Mouse (Mus musculus) liver, embryonic 16.5 days (tissue): ENCODE data around the gene Sox6. TPM values are rescaled to one million over a fixed set of nuclear protein-coding genes. Genes with fewer than 3 reads are reported as not detected.
A peak's percentile ranks its signal among the peaks of the same experiment; 100 is the strongest.

ENCODE experiments used
- ATAC-seq: fragments of 200-750 bp; cut with Nextera tagmentation; 2 replicates; pipeline ENCODE4 v1.8.0; 2017; ENCODE audit warnings: low read depth, mild to moderate bottlenecking, moderate number of reproducible peaks, moderate library complexity
- H3K27ac ChIP-seq: fragments of 300-500 bp; sonication (generic); 2 replicates; pipeline ENCODE4 v1.5.1; 2014; ENCODE audit warnings: mild to moderate bottlenecking, low read length
- H3K27me3 ChIP-seq: fragments of 300-500 bp; sonication (generic); 2 replicates; pipeline ENCODE4 v1.6.1; 2014; ENCODE audit warnings: low read depth, low read length, mixed read lengths; ENCODE audit not compliant: control insufficient read depth, insufficient read depth
- H3K36me3 ChIP-seq: fragments of 300-500 bp; sonication (generic); 2 replicates; pipeline ENCODE4 v1.6.1; 2014; ENCODE audit warnings: mild to moderate bottlenecking; ENCODE audit not compliant: control insufficient read depth, insufficient read depth
- H3K4me1 ChIP-seq: fragments of 300-500 bp; sonication (generic); 2 replicates; pipeline ENCODE4 v1.6.1; 2014; ENCODE audit warnings: low read depth, low read length, mixed read lengths; ENCODE audit not compliant: control insufficient read depth
- H3K4me2 ChIP-seq: fragments of 300-500 bp; sonication (generic); 2 replicates; pipeline ENCODE4 v1.6.1; 2014; ENCODE audit warnings: low read depth, low read length, mixed read lengths
- H3K4me3 ChIP-seq: fragments of 300-500 bp; sonication (generic); 2 replicates; pipeline ENCODE4 v1.5.1; 2014; ENCODE audit warnings: low read depth, mild to moderate bottlenecking, low read length
- H3K9ac ChIP-seq: fragments of 300-500 bp; sonication (generic); 2 replicates; pipeline ENCODE4 v1.6.1; 2014; ENCODE audit warnings: low read depth, low read length
- H3K9me3 ChIP-seq: fragments of 300-500 bp; sonication (generic); replicated peaks from 2 replicates; pipeline ENCODE4 v1.6.1; 2016; ENCODE audit warnings: low read length; ENCODE audit not compliant: control insufficient read depth
- WGBS: fragments of 180-500 bp; shearing (Covaris S2); extraction: QIAGEN DNeasy Blood & Tissue Kit; methylation state at CpG from one replicate; pipeline ENCODE4 v1.1.7; 2014; ENCODE audit not compliant: insufficient replicate concordance; 5-methylcytosine and 5-hydroxymethylcytosine counted together
- polyA plus RNA-seq: library from polyadenylated mRNA; unstranded; fragments of >200 nt; fragmentation: Nextera tagmentation; extraction: Ambion mirVana; gene quantifications from 2 replicates; pipeline ENCODE4 v1.2.1, GENCODE M21; 2015

Sox6 gene
- polyA plus RNA-seq, 1 experiment from 2014 or later = 84.8 TPM

DNA sequence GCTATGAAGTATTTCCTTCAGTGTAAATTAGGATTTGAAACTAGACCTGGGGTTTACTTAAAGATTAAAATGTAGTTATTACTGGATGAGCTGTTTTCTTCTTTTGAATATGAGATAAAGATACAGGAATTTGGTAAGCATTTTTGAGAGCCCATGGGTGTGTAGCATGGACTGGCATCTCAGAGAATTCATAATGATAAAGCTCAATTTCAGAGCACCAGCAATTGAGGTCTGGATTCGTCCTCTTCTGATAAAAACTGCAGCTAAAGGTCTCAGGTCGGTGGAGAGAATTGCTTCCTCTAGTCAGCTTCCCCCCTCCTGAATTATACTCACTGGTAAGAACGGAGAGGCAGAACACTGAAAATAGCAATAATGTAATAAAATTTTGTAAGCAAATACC, 86.4 kb downstream of the Sox6 start:
- Histone ChIP-seq H3K4me2 (peak overlapping the region; percentile 34; the same call in 1 of the 2 replicates), H3K27me3 (no peaks in the 10 kb centered on the region), H3K9me3 (no peaks in the 10 kb centered on the region), H3K27ac (peak overlapping the region; percentile 88), H3K9ac (peak overlapping the region; percentile 31), H3K36me3 (no peaks in the 10 kb centered on the region), H3K4me1 (peaks cover 25% of the 10 kb centered on the region), H3K4me3 (0 out of 2 replicates have a peak overlapping the region, but pooled peaks have one; percentile 13)
- ATAC-seq = peak; percentile 88
- WGBS = 17% methylated on average over 3 of the region's 3 CpGs

DNA sequence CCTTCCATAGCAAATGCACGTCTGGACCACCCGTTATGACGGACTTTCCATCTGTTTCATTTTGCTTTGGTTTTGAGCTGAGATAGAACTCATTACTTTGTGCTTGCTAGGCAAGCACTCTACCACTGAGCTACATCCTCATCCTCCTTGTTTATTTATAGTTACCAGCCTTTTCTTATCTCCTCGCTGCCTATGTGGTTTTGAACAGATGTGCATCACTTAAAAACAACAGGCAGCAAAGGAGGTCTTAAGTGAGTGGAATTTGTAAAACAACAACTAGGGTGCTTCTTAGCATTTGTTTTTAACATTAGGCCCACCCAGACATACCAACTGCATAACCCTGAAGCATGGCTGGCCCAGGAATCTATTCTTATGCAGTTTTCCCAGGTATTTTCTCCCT, 86.9 kb downstream of the Sox6 start:
- Histone ChIP-seq H3K9ac (peak overlapping the region; percentile 38; the same call in 1 of the 2 replicates), H3K27me3 (no peaks in the 10 kb centered on the region), H3K4me1 (peaks cover 25% of the 10 kb centered on the region), H3K36me3 (no peaks in the 10 kb centered on the region), H3K27ac (peak overlapping the region; percentile 87), H3K9me3 (no peaks in the 10 kb centered on the region), H3K4me3 (no peak overlapping the region), H3K4me2 (peak overlapping the region; percentile 39)
- peak; percentile 95 for ATAC-seq
- 27% methylated on average over 4 of the region's 4 CpGs for WGBS

DNA sequence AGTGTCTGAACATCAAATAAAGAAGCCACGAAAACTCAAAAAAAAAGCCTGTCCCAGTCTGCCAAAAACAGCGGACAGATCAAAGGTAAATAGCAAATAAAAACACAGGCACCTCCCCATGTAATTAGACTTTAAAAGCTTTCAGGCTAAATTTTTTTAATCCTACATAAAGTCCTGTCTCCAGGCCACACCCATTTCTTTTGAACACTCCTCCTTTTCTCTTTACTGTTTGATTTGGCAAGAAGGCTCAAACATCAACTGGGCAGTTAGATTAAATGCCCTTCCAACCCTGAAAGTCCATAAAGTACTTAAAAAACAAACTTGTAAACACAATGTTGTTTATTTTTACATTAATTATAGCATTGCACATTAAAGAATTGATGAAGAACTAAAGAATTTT, 90.7 kb downstream of the Sox6 start:
- no peaks in the 10 kb centered on the region for H3K36me3 ChIP-seq
- no peak for ATAC-seq
- 79% methylated on average over 2 of the region's 2 CpGs for WGBS
- H3K4me2 ChIP-seq = no peak overlapping the region
- no peaks in the 10 kb centered on the region for H3K27me3 ChIP-seq
- no peak overlapping the region for H3K9ac ChIP-seq
- peaks cover 17% of the 10 kb centered on the region for H3K4me1 ChIP-seq
- no peak overlapping the region for H3K27ac ChIP-seq
- H3K4me3 ChIP-seq = no peak overlapping the region
- H3K9me3 ChIP-seq = no peaks in the 10 kb centered on the region

DNA sequence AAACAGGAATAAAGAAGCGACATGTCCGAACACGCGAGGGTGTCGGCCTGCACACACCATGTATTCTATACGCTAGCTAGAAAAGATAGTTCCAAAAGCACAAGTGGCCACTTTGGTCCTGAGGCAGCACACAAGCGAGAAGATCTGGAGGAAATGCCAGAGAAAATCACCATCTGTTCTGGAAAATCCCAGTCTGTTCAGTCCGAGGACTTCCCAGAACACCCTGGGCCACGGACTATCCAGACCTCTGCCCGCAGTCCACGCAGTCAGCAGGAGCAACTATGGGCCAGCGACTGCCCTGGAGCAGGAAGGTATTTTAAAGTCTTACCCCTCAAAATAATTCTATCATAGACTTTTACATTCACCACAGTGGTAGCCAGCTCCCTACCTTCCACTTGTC, 92.0 kb downstream of the Sox6 start:
- H3K27me3 ChIP-seq = no peaks in the 10 kb centered on the region
- H3K27ac ChIP-seq = no peak overlapping the region
- H3K9me3 ChIP-seq = no peaks in the 10 kb centered on the region
- H3K4me2 ChIP-seq = no peak overlapping the region
- no peaks in the 10 kb centered on the region for H3K36me3 ChIP-seq
- peaks cover 14% of the 10 kb centered on the region for H3K4me1 ChIP-seq
- no peak for ATAC-seq
- H3K4me3 ChIP-seq = no peak overlapping the region
- no peak overlapping the region for H3K9ac ChIP-seq
- WGBS = 89% methylated on average over 12 of the region's 12 CpGs

DNA sequence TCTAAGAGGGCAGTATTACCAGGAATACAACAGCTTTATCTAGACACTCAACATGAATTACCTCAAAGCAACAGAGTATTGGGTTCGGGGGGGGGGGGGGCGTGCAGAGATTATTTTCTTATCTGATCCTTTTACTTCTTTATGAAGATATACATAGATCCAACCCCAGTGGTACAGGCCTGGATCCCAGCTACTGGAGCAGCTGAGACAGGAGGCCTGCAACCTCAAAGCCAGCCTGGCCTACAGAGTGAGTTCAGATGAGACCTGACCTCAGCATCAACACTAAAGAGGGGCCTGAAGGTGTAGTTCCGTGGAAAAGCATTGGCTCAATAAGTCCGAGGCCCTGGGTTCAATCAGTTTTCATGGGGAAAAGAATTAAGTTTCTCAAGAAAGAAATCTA, 93.1 kb downstream of the Sox6 start:
- Histone ChIP-seq H3K27me3 (no peaks in the 10 kb centered on the region), H3K9ac (no peak overlapping the region), H3K27ac (no peak overlapping the region), H3K4me1 (peaks cover 14% of the 10 kb centered on the region), H3K36me3 (no peaks in the 10 kb centered on the region), H3K9me3 (no peaks in the 10 kb centered on the region), H3K4me3 (no peak overlapping the region), H3K4me2 (no peak overlapping the region)
- ATAC-seq = no peak
- 70% methylated on average over 4 of the region's 4 CpGs for WGBS

DNA sequence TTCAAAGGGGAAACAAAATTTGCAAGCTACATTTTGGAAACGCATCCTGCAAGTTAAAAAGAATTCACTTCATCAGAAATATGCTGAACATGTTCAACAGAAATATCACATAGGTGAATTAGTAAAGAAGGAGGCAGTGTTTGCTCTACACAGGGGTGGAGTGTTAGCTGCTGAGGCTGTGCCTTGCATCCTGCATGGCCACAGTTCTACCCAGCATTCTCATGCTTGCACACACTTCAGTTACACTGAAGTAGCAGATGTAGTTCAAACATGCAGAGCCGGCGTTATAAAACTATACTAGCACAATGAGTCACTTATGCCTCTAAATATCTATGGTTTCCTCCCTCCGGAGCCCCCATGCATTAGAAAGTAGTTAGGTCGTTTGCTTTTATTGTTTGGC, 94.3 kb downstream of the Sox6 start:
- Histone ChIP-seq H3K27me3 (no peaks in the 10 kb centered on the region), H3K9ac (no peak overlapping the region), H3K36me3 (no peaks in the 10 kb centered on the region), H3K9me3 (no peaks in the 10 kb centered on the region), H3K27ac (no peak overlapping the region), H3K4me3 (no peak overlapping the region), H3K4me2 (no peak overlapping the region), H3K4me1 (peaks cover 18% of the 10 kb centered on the region)
- 72% methylated on average over 5 of the region's 5 CpGs for WGBS
- ATAC-seq = no peak

DNA sequence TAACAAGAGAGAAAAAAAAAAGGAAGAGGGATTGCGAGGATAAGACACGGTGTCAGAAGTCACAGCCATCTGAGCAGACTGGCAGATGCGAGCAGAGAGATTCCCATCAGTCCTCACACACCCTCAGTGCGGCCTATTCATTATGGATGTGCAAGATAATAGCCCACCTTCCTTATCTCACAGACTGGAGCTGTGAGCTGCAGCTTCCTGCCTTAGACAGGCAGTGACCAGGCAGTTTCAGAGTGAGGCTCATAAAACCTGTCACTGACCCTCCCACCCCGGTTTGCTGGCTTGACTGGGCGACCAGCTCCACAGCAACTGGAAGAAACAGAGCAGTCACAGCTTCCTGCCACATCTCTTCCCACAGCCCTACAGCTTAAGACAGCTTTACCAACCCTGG, 96.8 kb downstream of the Sox6 start:
- H3K9ac ChIP-seq = peak overlapping the region; percentile 13; the same call in 1 of the 2 replicates
- no peak overlapping the region for H3K4me3 ChIP-seq
- H3K9me3 ChIP-seq = no peaks in the 10 kb centered on the region
- H3K27ac ChIP-seq = peak overlapping the region; percentile 74
- 11% methylated on average over 6 of the region's 6 CpGs for WGBS
- H3K27me3 ChIP-seq = no peaks in the 10 kb centered on the region
- peak; percentile 100 for ATAC-seq
- H3K36me3 ChIP-seq = no peaks in the 10 kb centered on the region
- H3K4me2 ChIP-seq = peak overlapping the region; percentile 34
- H3K4me1 ChIP-seq = peaks cover 18% of the 10 kb centered on the region

DNA sequence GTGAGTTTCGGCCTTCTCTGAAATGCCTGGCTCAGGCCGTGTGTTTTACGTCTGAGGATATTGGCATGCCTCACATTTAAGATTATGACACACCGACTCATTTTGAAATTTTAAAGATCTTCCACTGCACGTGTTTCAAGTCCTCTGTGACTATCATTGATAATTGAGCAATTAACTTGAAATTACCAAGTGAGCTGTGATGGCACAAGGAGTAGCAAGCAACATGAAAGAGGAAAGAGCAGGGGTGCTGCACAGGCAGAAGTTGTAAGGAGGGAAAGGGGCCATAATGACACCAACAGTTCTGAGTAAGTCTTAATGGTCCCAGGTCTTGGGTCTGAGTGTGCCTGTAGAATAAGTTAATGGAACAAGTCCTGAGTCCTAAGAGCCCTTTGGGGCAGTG, 99.3 kb downstream of the Sox6 start:
- Histone ChIP-seq H3K4me3 (no peak overlapping the region), H3K36me3 (no peaks in the 10 kb centered on the region), H3K27ac (no peak overlapping the region), H3K27me3 (no peaks in the 10 kb centered on the region), H3K9ac (no peak overlapping the region), H3K4me2 (no peak overlapping the region), H3K4me1 (peaks cover 18% of the 10 kb centered on the region), H3K9me3 (no peaks in the 10 kb centered on the region)
- 78% methylated on average over 5 of the region's 5 CpGs for WGBS
- ATAC-seq = no peak

DNA sequence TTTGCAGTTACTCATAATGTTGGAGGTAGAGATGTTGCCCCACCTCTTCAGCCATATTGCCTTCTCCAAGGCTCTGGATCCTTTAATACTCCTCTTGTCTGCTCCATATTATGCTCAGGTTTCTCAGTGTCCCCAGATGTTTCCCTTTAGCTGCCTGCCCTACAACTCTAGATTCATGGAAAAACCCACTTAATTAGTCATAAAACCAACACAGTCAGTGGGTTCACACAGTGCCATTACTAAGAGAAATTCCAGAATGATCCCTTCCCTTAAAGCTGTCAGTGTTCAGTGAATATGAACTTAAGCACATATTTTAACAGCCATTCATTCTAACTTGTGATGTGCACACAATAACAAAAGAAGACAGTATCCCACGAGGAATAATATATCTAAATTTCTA, 101.7 kb downstream of the Sox6 start:
- no peak overlapping the region for H3K27ac ChIP-seq
- ATAC-seq = no peak

More for the DNA sequence above, 101.7 kb downstream of the Sox6 start:
- H3K4me3 ChIP-seq = no peak overlapping the region
- no peaks in the 10 kb centered on the region for H3K27me3 ChIP-seq
- H3K4me2 ChIP-seq = no peak overlapping the region
- 43% methylated on average over 1 of the region's 1 CpGs for WGBS
- no peak overlapping the region for H3K9ac ChIP-seq
- no peaks in the 10 kb centered on the region for H3K9me3 ChIP-seq
- no peaks in the 10 kb centered on the region for H3K36me3 ChIP-seq
- H3K4me1 ChIP-seq = peaks cover 14% of the 10 kb centered on the region
